Mouse (Mus musculus) testis, adult 2 months (tissue): ENCODE results near the gene Bpnt1.

Experiments used
- CTCF ChIP-seq: fragments of 200-500 bp; IDR thresholded peaks from 2 replicates; pipeline ENCODE4 v1.5.1; 2012; ENCODE audit warnings: low read depth, mild to moderate bottlenecking, inconsistent platforms, low read length, moderate library complexity; ENCODE audit not compliant: control insufficient read depth, insufficient read depth, insufficient replicate concordance
- POLR2A ChIP-seq: fragments of 200-500 bp; IDR thresholded peaks from 2 replicates; pipeline ENCODE4 v1.6.1; 2012; ENCODE audit warnings: low read depth, mild to moderate bottlenecking, inconsistent platforms, low read length, moderate library complexity; ENCODE audit not compliant: control insufficient read depth

- TF ChIP-seq POLR2A (no peak), CTCF (no peak)
Measured at GRCm38 (mm10) chr1:185369979-185370378, 38.0 kb downstream of the Bpnt1 start.
